Comparison of ENCODE assay signal across 7 mouse cellular contexts in genomic region chr6:31398431-31399205, GRCm38 (mm10). TPM values are rescaled to one million over a fixed set of nuclear protein-coding genes. Genes with fewer than 3 reads are reported as not detected.
DNase-seq lines count a peak whose midpoint lies in the region; ATAC-seq lines count a peak whose summit lies in the region.

Gene Mkln1, plus strand, starts transcription at chr6:31398735.

- peak within 1 kb of the TSS; percentile 97 for H3K9ac ChIP-seq in intestine, embryonic 15.5 days

- intact Hi-C loops in gastrocnemius, postnatal 36 days (cut with DNase I): loop anchor here (10.0 kb wide), 1 partner anchor 324 kb away; no protein-coding TSS in a partner anchor
- intact Hi-C loops in left cerebral cortex, postnatal 25 days (cut with DNase I): loop anchor here (1.0 to 10.0 kb wide), 2 partner anchors 114 to 180 kb away; no protein-coding TSS in a partner anchor

- peak; percentile 99 for ATAC-seq in intestine, embryonic 15.5 days

- peak within 1 kb of the TSS; percentile 94 for H3K27ac ChIP-seq in intestine, embryonic 15.5 days
- peak within 1 kb of the TSS; percentile 99 for H3K27ac ChIP-seq in midbrain, embryonic 10.5 days (replicated peaks)

- under 1% methylated on average over 65 of the region's 65 CpGs for WGBS in intestine, embryonic 15.5 days
- WGBS in midbrain, embryonic 10.5 days: under 1% methylated on average over 65 of the region's 65 CpGs

- H3K4me1 ChIP-seq in intestine, embryonic 15.5 days (replicated peaks): peaks cover 19% of the 10 kb centered on the region
- H3K4me1 ChIP-seq in midbrain, embryonic 10.5 days: peaks cover 35% of the 10 kb centered on the region

- H3K4me3 ChIP-seq in intestine, embryonic 15.5 days (replicated peaks): peak within 1 kb of the TSS; percentile 94
- H3K4me3 ChIP-seq in midbrain, embryonic 10.5 days: peak within 1 kb of the TSS; percentile 99

- DNase-seq in adrenal gland, adult 18-20 months (ENCODE audit: low spot score in 2 of 2): peak; percentile 89 to 90
- DNase-seq in embryo, embryonic 11 days: peak; percentile 95
- peak; percentile 86 to 87 for DNase-seq in gastrocnemius, postnatal 36 days
- peak; percentile 92 to 94 for DNase-seq in left cerebral cortex, postnatal 25 days (ENCODE audit: low spot score in 2 of 2)
- DNase-seq in midbrain, embryonic 10.5 days (ENCODE audit: low spot score): peak; percentile 91
- DNase-seq in right cerebral cortex, postnatal 4 days: peak; percentile 89

- no peaks in the 10 kb centered on the region for H3K36me3 ChIP-seq in intestine, embryonic 15.5 days
- no peaks in the 10 kb centered on the region for H3K36me3 ChIP-seq in midbrain, embryonic 10.5 days

- H3K4me2 ChIP-seq in intestine, embryonic 15.5 days (replicated peaks): peak within 1 kb of the TSS; percentile 84

- H3K9me3 ChIP-seq in intestine, embryonic 15.5 days: no peaks in the 10 kb centered on the region
- no peaks in the 10 kb centered on the region for H3K9me3 ChIP-seq in midbrain, embryonic 10.5 days (replicated peaks)

- H3K27me3 ChIP-seq in intestine, embryonic 15.5 days (replicated peaks): no peaks in the 10 kb centered on the region
- no peaks in the 10 kb centered on the region for H3K27me3 ChIP-seq in midbrain, embryonic 10.5 days (ENCODE audit: low read depth, poor library complexity, severe bottlenecking)

RNA-seq across cellular contexts. Expression of gene Mkln1, which starts in this region (rescaled TPM):
- 100 to 1,000 TPM; 189 to 196 TPM for total RNA-seq in adrenal gland, adult 18-20 months (2021)
- total RNA-seq in gastrocnemius, postnatal 36 days (2021): 100 to 1,000 TPM; 140 to 143 TPM
- polyA plus RNA-seq in intestine, embryonic 15.5 days (2015; fragmentation: Nextera tagmentation; extraction: Ambion mirVana): 157 and 178 TPM in 2 replicates
- total RNA-seq in left cerebral cortex, postnatal 25 days (2021): 100 to 1,000 TPM; 143 to 152 TPM
- polyA plus RNA-seq in midbrain, embryonic 10.5 days (2016; fragmentation: Nextera tagmentation; extraction: Ambion mirVana): 221 and 226 TPM in 2 replicates

Comparison
In these comparisons a context has a peak if more than half of its experiments do, and no peak if none do; other contexts are left out.
1. Peak in every context shown above with its lines: DNase-seq, ATAC-seq, H3K4me3 ChIP-seq and H3K27ac ChIP-seq.